Mouse (Mus musculus) NIH3T3 (cell line): ENCODE results near the gene Clasrp.
"Not testable (repeated sequence)": the region's sequence is repeated elsewhere in the genome, so short reads cannot be mapped to it uniquely, and the experiment has no call there.

Experiments
- DNase-seq: peaks from one replicate; pipeline ENCODE4 v3.0.0-alpha.2; 2012; ENCODE audit warnings: low read depth

Gene Clasrp

GRCm38 (mm10) chr7:19609641-19610332, 5.5 kb upstream of the Clasrp start:
- DNase-seq: no peak

- no peak for DNase-seq
Observed at GRCm38 (mm10) chr7:19607291-19607690, 3.0 kb upstream of the Clasrp start.

- DNase-seq: not testable (repeated sequence)
Observed at GRCm38 (mm10) chr7:19604606-19605214, 424 bp upstream of the Clasrp start.

- DNase-seq: peak; percentile 14
Observed at GRCm38 (mm10) chr7:19603055-19603454, 1.2 kb downstream of the Clasrp start.

GRCm38 (mm10) chr7:19600562-19600961, 3.7 kb downstream of the Clasrp start:
- DNase-seq: peak; percentile 12

GRCm38 (mm10) chr7:19593061-19593730, 11.1 kb downstream of the Clasrp start:
- DNase-seq: no peak

GRCm38 (mm10) chr7:19589917-19590316, 14.4 kb downstream of the Clasrp start:
- DNase-seq: peak; percentile 84

- DNase-seq: peak; percentile 79
Observed at GRCm38 (mm10) chr7:19589207-19589606, 15.1 kb downstream of the Clasrp start.

- no peak for DNase-seq
Observed at GRCm38 (mm10) chr7:19586269-19586668, 18.0 kb downstream of the Clasrp start.

GRCm38 (mm10) chr7:19580634-19581033, 23.7 kb downstream of the Clasrp start:
- no peak for DNase-seq

GRCm38 (mm10) chr7:19579751-19580150, 24.5 kb downstream of the Clasrp start:
- no peak for DNase-seq

- no peak for DNase-seq
Observed at GRCm38 (mm10) chr7:19578436-19578835, 25.9 kb downstream of the Clasrp start.

- DNase-seq: no peak
Observed at GRCm38 (mm10) chr7:19577877-19578414, 26.3 kb downstream of the Clasrp start.

- no peak for DNase-seq
Observed at GRCm38 (mm10) chr7:19577141-19577852, 27.0 kb downstream of the Clasrp start, which contains the start of the genes Zfp296 and Gemin7. Gene Zfp296, plus strand, starts transcription at chr7:19577287. Gene Gemin7, minus strand, starts transcription at chr7:19577595.

GRCm38 (mm10) chr7:19575559-19575958, 28.7 kb downstream of the Clasrp start:
- DNase-seq: no peak

- no peak for DNase-seq
Observed at GRCm38 (mm10) chr7:19573776-19574140, 30.5 kb downstream of the Clasrp start.

- peak; percentile 92 for DNase-seq
Observed at GRCm38 (mm10) chr7:19572926-19573775, 31.1 kb downstream of the Clasrp start.

- DNase-seq: no peak
Observed at GRCm38 (mm10) chr7:19569647-19570046, 34.6 kb downstream of the Clasrp start.

GRCm38 (mm10) chr7:19567426-19567825, 36.9 kb downstream of the Clasrp start:
- DNase-seq: no peak

GRCm38 (mm10) chr7:19565803-19566202, 38.5 kb downstream of the Clasrp start:
- DNase-seq: no peak

GRCm38 (mm10) chr7:19564455-19564854, 39.8 kb downstream of the Clasrp start:
- DNase-seq: peak; percentile 57
